Mouse (Mus musculus) ES-E14 (cell line): ENCODE results near the gene Myl10. TPM values are rescaled to one million over a fixed set of nuclear protein-coding genes. Genes with fewer than 3 reads are reported as not detected.

Experiments used
- DNase-seq: peaks from one replicate; pipeline ENCODE4 v3.0.0-alpha.2; 2013; ENCODE audit warnings: low read depth, low spot score
- H3K27ac ChIP-seq: 2 replicates; pipeline ENCODE4 v1.5.1; 2012; ENCODE audit warnings: low read depth, mild to moderate bottlenecking, low read length, moderate library complexity, mixed read lengths; ENCODE audit not compliant: poor library complexity, insufficient read depth, severe bottlenecking
- H3K36me3 ChIP-seq: 2 replicates; pipeline ENCODE4 v1.6.1; 2012; ENCODE audit warnings: mild to moderate bottlenecking, low read length, moderate library complexity, mixed read lengths; ENCODE audit not compliant: control insufficient read depth, poor library complexity, insufficient read depth, severe bottlenecking
- H3K4me1 ChIP-seq, 2 experiments: fragments of 150-350 bp in 1 of 2; sonication (generic) in 1 of 2; 2 replicates each; pipeline ENCODE4 v1.6.1; 2012; ENCODE audit warnings: low read length in 2 of 2, mild to moderate bottlenecking in 1 of 2, mixed read lengths in 1 of 2; ENCODE audit not compliant: control insufficient read depth in 2 of 2, insufficient read depth in 2 of 2, poor library complexity in 1 of 2
- H3K4me3 ChIP-seq, 2 experiments: fragments of 150-350 bp in 1 of 2; sonication (generic) in 1 of 2; 2 replicates each; pipeline ENCODE4 v1.5.1; 2012; ENCODE audit warnings: low read length in 2 of 2, low read depth in 1 of 2, mild to moderate bottlenecking in 1 of 2, mixed read lengths in 1 of 2; ENCODE audit not compliant: insufficient read depth in 1 of 2, poor library complexity in 1 of 2, severe bottlenecking in 1 of 2
- H3K9ac ChIP-seq: 2 replicates; pipeline ENCODE4 v1.6.1; 2012; ENCODE audit warnings: low read depth, mild to moderate bottlenecking, low read length, mixed read lengths; ENCODE audit not compliant: poor library complexity, insufficient read depth, severe bottlenecking
- H3K9me3 ChIP-seq: fragments of 150-350 bp; sonication (generic); 2 replicates; pipeline ENCODE4 v1.6.1; 2012; ENCODE audit warnings: low read depth, mild to moderate bottlenecking, low read length; ENCODE audit not compliant: control insufficient read depth, insufficient read depth
- CHD2 ChIP-seq: IDR thresholded peaks from 2 replicates; pipeline ENCODE4 v1.6.1; 2014; ENCODE audit warnings: mild to moderate bottlenecking, low read depth, low read length, inconsistent platforms
- HCFC1 ChIP-seq: IDR thresholded peaks from 2 replicates; pipeline ENCODE4 v1.6.1; 2012; ENCODE audit warnings: low read length, inconsistent platforms, borderline replicate concordance; ENCODE audit not compliant: insufficient read depth
- MAFK ChIP-seq: IDR thresholded peaks from 2 replicates; pipeline ENCODE4 v1.6.1; 2014; ENCODE audit warnings: mild to moderate bottlenecking, low read depth, low read length, inconsistent platforms; ENCODE audit not compliant: insufficient read depth
- ZC3H11A ChIP-seq: IDR thresholded peaks from 2 replicates; pipeline ENCODE4 v1.6.1; 2012; ENCODE audit warnings: low read depth, mild to moderate bottlenecking, inconsistent platforms, low read length, borderline replicate concordance
- ZNF384 ChIP-seq: IDR thresholded peaks from 2 replicates; pipeline ENCODE4 v1.6.1; 2012; ENCODE audit warnings: low read depth, low read length, inconsistent platforms
- in situ Hi-C, 2 experiments: fragments of 600-800 bp; cut with MboI; formaldehyde crosslinking; loops; one replicate each; pipeline ENCODE4 v1.15.1; 2025; ENCODE audit warnings: low sequenced_read_pairs in 2 of 2, inconsistent platforms in 1 of 2; ENCODE audit not compliant: unreplicated experiment in 2 of 2
- total RNA-seq: library from RNA; depleted of rRNA; stranded (reverse); fragments of 300-350 nt; gene quantifications from 2 replicates; pipeline ENCODE4 v1.2.3, GENCODE M21; 2012

The Myl10 gene
- total RNA-seq, 1 experiment: not detected

GRCm38 (mm10) chr5:136676315-136677030 is 16.5 kb upstream of the Myl10 start:
- Histone ChIP-seq H3K36me3 (no peaks in the 10 kb centered on the region), H3K9me3 (no peaks in the 10 kb centered on the region), H3K9ac (no peak overlapping the region), H3K4me3 (no peak overlapping the region), H3K27ac (no peak overlapping the region), H3K4me1 (peaks cover 0 to 6% of the 10 kb centered on the region in 2 experiments; a peak in 2 of 4 replicates)
- in situ Hi-C loops: no loop called here
- TF ChIP-seq HCFC1 (no peak), ZNF384 (no peak), MAFK (no peak), CHD2 (no peak), ZC3H11A (no peak)
- no peak for DNase-seq

- H3K9ac ChIP-seq: no peak overlapping the region; the same call in 1 of the 2 replicates
- H3K36me3 ChIP-seq: no peaks in the 10 kb centered on the region
- peaks cover 0 to 6% of the 10 kb centered on the region in 2 experiments; a peak in 2 of 4 replicates for H3K4me1 ChIP-seq
- no peak overlapping the region for H3K4me3 ChIP-seq
- DNase-seq: no peak
- H3K9me3 ChIP-seq: no peaks in the 10 kb centered on the region
- in situ Hi-C loops: no loop called here
- H3K27ac ChIP-seq: peak overlapping the region; percentile 19; the same call in 1 of the 2 replicates
- TF ChIP-seq HCFC1 (no peak), MAFK (no peak), CHD2 (no peak), ZNF384 (no peak), ZC3H11A (no peak)
Observed at GRCm38 (mm10) chr5:136678840-136679348, 14.1 kb upstream of the Myl10 start.

- Histone ChIP-seq H3K36me3 (no peaks in the 10 kb centered on the region), H3K4me3 (no peak overlapping the region), H3K4me1 (no peaks in the 10 kb centered on the region), H3K9me3 (no peaks in the 10 kb centered on the region), H3K9ac (no peak overlapping the region), H3K27ac (no peak overlapping the region)
- no peak for TF ChIP-seq CHD2
- TF ChIP-seq MAFK: no peak
- no peak for TF ChIP-seq ZC3H11A
- TF ChIP-seq HCFC1: no peak
- TF ChIP-seq ZNF384: no peak
- in situ Hi-C loops: no loop called here
- DNase-seq: no peak
Observed at GRCm38 (mm10) chr5:136686349-136686748, 6.6 kb upstream of the Myl10 start.

GRCm38 (mm10) chr5:136687561-136687960 is 5.4 kb upstream of the Myl10 start:
- Histone ChIP-seq H3K9me3 (no peaks in the 10 kb centered on the region), H3K4me3 (no peak overlapping the region), H3K9ac (no peak overlapping the region), H3K36me3 (no peaks in the 10 kb centered on the region), H3K27ac (no peak overlapping the region), H3K4me1 (no peaks in the 10 kb centered on the region)
- DNase-seq: no peak
- in situ Hi-C loops: no loop called here
- TF ChIP-seq ZC3H11A (no peak), HCFC1 (no peak), MAFK (no peak), CHD2 (no peak), ZNF384 (no peak)
